In the genomic region with DNA sequence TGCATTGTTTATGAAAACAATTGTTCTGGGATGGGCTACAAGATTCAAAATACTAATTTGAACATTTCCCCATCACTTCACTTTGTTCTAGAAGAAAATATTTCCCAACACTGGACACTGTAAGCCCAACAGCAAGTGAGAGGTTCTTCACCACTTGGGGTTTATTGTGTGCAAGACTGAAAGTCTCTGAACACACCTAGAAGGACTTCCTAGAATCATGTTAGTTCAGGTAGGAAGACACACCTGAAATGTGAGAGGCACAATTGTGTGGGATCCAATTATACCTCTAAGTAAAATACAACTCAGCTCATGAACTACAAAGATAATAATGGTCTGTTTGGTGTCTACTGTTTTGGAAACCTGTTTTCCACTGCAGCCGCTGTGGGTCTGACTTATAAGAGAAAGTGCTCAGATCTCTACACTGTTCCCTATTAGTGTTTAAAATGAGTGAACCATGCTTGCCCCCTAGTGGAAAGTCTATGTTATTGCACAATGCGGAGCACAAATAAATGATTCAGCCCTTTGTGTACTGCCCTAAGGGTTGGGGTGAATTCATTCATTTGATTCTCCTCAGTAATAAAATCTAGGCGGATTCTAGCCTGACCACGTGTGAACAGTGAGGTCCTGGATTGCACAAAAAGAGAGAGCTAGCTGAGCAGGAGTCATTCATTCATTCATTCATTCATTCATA, we compare ENCODE assay signal across 8 mouse cellular contexts.
DNase-seq lines count a peak whose midpoint lies in the region; ATAC-seq and TF ChIP-seq lines count a peak whose summit lies in the region.
"Had no signal": no experiment of that assay in that cellular context is flagged by ENCODE, and none has a peak within 500 bp of the region (broad histone marks: within the 10 kb centered on the region; RNA-seq: fewer than 3 reads in every experiment).

No protein-coding gene starts in this region.

- no peak overlapping the region for H3K27ac ChIP-seq in limb, embryonic 11.5 days (replicated peaks; ENCODE audit: low read depth, low read length)
- no peak overlapping the region for H3K27ac ChIP-seq in limb, embryonic 10.5 days
- no peak overlapping the region for H3K27ac ChIP-seq in intestine, embryonic 16.5 days (ENCODE audit: low read length)
- H3K27ac ChIP-seq in neural tube, embryonic 12.5 days = no peak overlapping the region
- H3K27ac ChIP-seq: heart, embryonic 13.5 days had no signal

- peak; percentile 65 for TF ChIP-seq CTCF in Patski (IDR thresholded peaks at IDR 0.05)

- in situ Hi-C loops in Patski (cut with MboI; ENCODE audit: low pct_unique_long_range_greater_than_20kb) = no loop called here

- no peaks in the 10 kb centered on the region for H3K4me1 ChIP-seq in limb, embryonic 11.5 days (ENCODE audit: control insufficient read depth, insufficient read depth, low read length)
- no peaks in the 10 kb centered on the region for H3K4me1 ChIP-seq in limb, embryonic 10.5 days
- no peaks in the 10 kb centered on the region for H3K4me1 ChIP-seq in intestine, embryonic 16.5 days (ENCODE audit: control insufficient read depth, insufficient read depth, low read length)
- H3K4me1 ChIP-seq in neural tube, embryonic 12.5 days = no peaks in the 10 kb centered on the region
- H3K4me1 ChIP-seq: heart, embryonic 13.5 days had no signal

- H3K27me3 ChIP-seq in limb, embryonic 11.5 days (ENCODE audit: control insufficient read depth, insufficient read depth, low read length) = no peaks in the 10 kb centered on the region
- no peaks in the 10 kb centered on the region for H3K27me3 ChIP-seq in limb, embryonic 10.5 days (ENCODE audit: low read depth, poor library complexity, severe bottlenecking)
- H3K27me3 ChIP-seq in Patski = peaks cover 16% of the 10 kb centered on the region
- H3K27me3 ChIP-seq in intestine, embryonic 16.5 days (replicated peaks; ENCODE audit: control insufficient read depth, insufficient read depth, low read length) = no peaks in the 10 kb centered on the region
- no peaks in the 10 kb centered on the region for H3K27me3 ChIP-seq in neural tube, embryonic 12.5 days (replicated peaks)
- H3K27me3 ChIP-seq: heart, embryonic 13.5 days had no signal

- 10% methylated on average over 4 of the region's 4 CpGs for WGBS in limb, embryonic 11.5 days
- WGBS in limb, embryonic 10.5 days = 10% methylated on average over 4 of the region's 4 CpGs
- WGBS in intestine, embryonic 16.5 days = 3% methylated on average over 4 of the region's 4 CpGs
- 7% methylated on average over 4 of the region's 4 CpGs for WGBS in neural tube, embryonic 12.5 days

- no peak overlapping the region for H3K4me3 ChIP-seq in limb, embryonic 11.5 days (ENCODE audit: low read depth, low read length)
- no peak overlapping the region for H3K4me3 ChIP-seq in limb, embryonic 10.5 days
- no peak overlapping the region for H3K4me3 ChIP-seq in intestine, embryonic 16.5 days (ENCODE audit: low read length)
- no peak overlapping the region for H3K4me3 ChIP-seq in neural tube, embryonic 12.5 days
- H3K4me3 ChIP-seq: heart, embryonic 13.5 days had no signal

- no peak overlapping the region for H3K9ac ChIP-seq in limb, embryonic 11.5 days (ENCODE audit: low read length)
- no peak overlapping the region for H3K9ac ChIP-seq in intestine, embryonic 16.5 days (ENCODE audit: low read depth, low read length)
- H3K9ac ChIP-seq in neural tube, embryonic 12.5 days = no peak overlapping the region
- H3K9ac ChIP-seq: heart, embryonic 13.5 days had no signal

- intact Hi-C loops in gastrocnemius, postnatal 36 days (cut with DNase I) = no loop called here

- POLR2A ChIA-PET in Patski (lab: Charles Lee) = no interaction called here

- peak; percentile 62 for ATAC-seq in limb, embryonic 11.5 days (ENCODE audit: insufficient number of reproducible peaks, low FRiP score, low TSS enrichment, low read depth)
- peak; percentile 71 for ATAC-seq in Patski
- peak; percentile 53 for ATAC-seq in intestine, embryonic 16.5 days
- peak; percentile 94 for ATAC-seq in neural tube, embryonic 12.5 days (ENCODE audit: low FRiP score, low read depth)

- H3K4me2 ChIP-seq in limb, embryonic 11.5 days (ENCODE audit: low read depth, severe bottlenecking) = no peak overlapping the region
- no peak overlapping the region for H3K4me2 ChIP-seq in intestine, embryonic 16.5 days (ENCODE audit: low read depth, low read length)
- no peak overlapping the region for H3K4me2 ChIP-seq in neural tube, embryonic 12.5 days (replicated peaks)
- H3K4me2 ChIP-seq: heart, embryonic 13.5 days had no signal

- DNase-seq in limb, embryonic 11.5 days (ENCODE audit: low spot score) = peak; percentile 39
- no peak for DNase-seq in limb, embryonic 10.5 days (ENCODE audit: low spot score)
- no peak for DNase-seq in Patski (ENCODE audit: low read depth, low spot score)
- DNase-seq in embryo, embryonic 10 days (ENCODE audit: low spot score) = peak; percentile 71
- DNase-seq in gastrocnemius, postnatal 36 days = no peak

- CTCF ChIA-PET in Patski (lab: Charles Lee) = interaction anchor here (1.0 to 1.2 kb wide), 2 partner anchors 8 to 66 kb away, joined by 3 to 6 read pairs; no protein-coding TSS in a partner anchor

- H3K36me3 ChIP-seq in limb, embryonic 11.5 days (ENCODE audit: control insufficient read depth, insufficient read depth, low read length) = no peaks in the 10 kb centered on the region
- no peaks in the 10 kb centered on the region for H3K36me3 ChIP-seq in limb, embryonic 10.5 days
- H3K36me3 ChIP-seq in intestine, embryonic 16.5 days (ENCODE audit: control insufficient read depth, insufficient read depth, low read length) = no peaks in the 10 kb centered on the region
- no peaks in the 10 kb centered on the region for H3K36me3 ChIP-seq in neural tube, embryonic 12.5 days
- H3K36me3 ChIP-seq: heart, embryonic 13.5 days had no signal

- no peaks in the 10 kb centered on the region for H3K9me3 ChIP-seq in limb, embryonic 11.5 days (ENCODE audit: control insufficient read depth, low read length)
- no peaks in the 10 kb centered on the region for H3K9me3 ChIP-seq in limb, embryonic 10.5 days (replicated peaks)
- no peaks in the 10 kb centered on the region for H3K9me3 ChIP-seq in intestine, embryonic 16.5 days (ENCODE audit: control insufficient read depth, low read length)
- no peaks in the 10 kb centered on the region for H3K9me3 ChIP-seq in neural tube, embryonic 12.5 days
- H3K9me3 ChIP-seq: heart, embryonic 13.5 days had no signal

Comparison
In these comparisons a context has a peak if more than half of its experiments do, and no peak if none do; other contexts are left out.
1. DNase-seq: peak in limb, embryonic 11.5 days (single experiment) and embryo, embryonic 10 days (single experiment); none in limb, embryonic 10.5 days (single experiment), Patski (single experiment) and gastrocnemius, postnatal 36 days (0 of 2).
2. Peak in every context shown above with its lines, with median percentiles within 50 percentile points of each other: ATAC-seq.